Mouse (Mus musculus) Muller cell, postnatal 12 days (primary cell): ENCODE data around the gene Tnks1bp1.

Experiments
- DNase-seq: peaks from one replicate; pipeline ENCODE4 v3.0.0-alpha.2; 2015; ENCODE audit errors: inconsistent ontology term

Gene Tnks1bp1

DNA sequence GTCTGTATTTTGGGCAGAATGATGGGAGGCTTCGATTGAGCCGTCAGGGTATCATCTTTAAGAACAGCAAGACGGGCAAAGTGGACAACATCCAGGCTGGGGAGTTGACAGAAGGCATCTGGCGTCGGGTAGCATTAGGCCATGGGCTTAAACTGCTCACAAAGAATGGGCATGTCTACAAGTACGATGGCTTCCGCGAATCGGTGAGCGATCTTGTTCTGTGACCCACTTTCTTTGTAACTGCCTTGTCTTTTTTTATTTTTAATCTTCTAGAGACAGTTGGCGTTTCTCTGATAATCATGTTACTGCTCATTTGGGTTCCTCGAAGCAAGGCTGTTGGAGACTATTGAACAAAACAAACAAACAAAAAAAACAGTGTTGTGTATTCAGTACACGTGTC, 9.5 kb upstream of the Tnks1bp1 start:
- DNase-seq = no peak

DNA sequence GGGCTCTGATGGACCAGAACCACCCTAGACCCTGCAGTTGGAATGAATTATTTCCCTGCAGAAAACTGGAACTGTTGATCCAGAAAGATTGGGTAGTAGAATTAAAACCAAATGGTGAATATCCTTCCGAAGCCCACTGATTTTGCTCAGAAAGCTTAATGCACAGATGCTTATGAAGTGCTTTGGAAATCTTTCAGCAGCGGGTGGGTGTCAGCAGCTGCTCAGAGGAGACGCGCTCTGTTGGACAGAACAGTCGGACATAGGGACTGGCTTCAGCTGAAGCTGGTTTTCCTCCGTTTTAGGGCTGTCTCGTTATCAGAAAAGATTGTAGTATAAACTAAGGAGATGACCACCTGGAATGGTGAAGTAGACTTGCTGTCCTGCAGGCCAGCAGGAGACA, 4.2 kb upstream of the Tnks1bp1 start:
- DNase-seq = no peak

DNA sequence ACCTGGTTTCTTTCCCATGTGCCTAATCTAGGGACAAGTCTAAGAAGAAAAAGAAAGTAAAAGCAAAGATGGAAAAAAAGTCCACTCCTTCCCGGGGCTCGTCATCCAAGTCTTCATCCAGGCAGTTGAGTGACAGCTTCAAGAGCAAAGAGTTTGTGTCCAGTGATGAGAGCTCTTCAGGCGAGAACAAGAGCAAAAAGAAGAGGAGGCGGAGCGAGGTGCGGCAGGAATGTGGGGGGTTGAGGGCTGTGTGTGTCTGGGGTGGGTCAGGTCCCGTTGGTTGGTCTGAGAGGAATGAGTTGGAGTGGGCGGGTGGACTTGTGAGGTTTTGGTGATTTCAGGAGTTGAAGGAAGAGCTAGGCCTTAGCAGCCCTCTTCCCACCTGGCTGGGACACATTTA, 1.6 kb upstream of the Tnks1bp1 start:
- DNase-seq = no peak

DNA sequence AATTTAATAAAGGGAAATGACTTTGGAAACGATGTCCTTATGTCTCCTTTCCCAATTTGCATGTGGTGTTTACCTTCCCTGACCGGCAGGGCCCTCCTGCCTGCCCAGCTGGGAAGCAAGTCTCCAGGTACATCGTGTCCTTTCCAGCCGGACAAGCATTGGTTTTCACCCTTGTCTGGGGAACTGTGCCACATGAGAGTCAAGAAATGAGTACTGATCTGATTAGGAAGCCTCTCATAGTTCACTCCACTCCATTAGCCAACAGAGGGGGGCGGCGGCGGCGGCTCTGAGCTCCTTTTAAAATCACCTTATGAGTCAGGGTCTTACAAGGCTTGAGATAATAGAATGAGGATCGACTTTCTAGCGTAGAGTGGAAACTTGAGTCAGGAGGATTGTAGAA, 741 bp upstream of the Tnks1bp1 start:
- no peak for DNase-seq

DNA sequence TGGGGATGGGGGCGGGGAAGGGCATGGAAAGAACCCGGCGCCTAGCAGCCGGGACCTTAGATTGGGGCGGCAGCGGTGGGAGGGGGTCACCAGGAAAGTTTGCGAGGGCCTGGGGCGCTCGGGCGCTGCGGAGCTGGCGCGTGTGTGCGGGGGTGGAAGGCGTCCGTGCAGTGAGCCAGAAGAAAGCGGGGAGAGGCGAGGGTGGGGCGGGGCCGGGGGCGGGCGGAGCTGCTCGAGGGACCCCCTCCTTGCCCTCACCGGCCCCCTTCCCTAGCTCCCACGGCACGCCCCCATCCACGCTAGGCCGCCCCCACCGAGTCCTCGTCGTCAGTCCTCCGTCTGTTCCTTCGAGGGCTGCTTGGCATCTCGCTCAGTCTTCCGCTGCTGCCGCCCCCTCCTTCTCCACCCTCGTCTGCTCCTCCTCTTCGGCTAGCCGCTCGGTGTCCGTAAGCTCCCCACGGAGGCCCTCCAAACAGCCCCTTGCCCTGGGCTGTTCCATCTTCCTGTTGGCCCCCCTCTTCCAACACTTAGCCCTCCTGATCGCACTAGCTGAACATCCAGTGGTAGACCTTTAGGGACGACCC, 438 bp downstream of the Tnks1bp1 start:
- DNase-seq = peak; percentile 80

DNA sequence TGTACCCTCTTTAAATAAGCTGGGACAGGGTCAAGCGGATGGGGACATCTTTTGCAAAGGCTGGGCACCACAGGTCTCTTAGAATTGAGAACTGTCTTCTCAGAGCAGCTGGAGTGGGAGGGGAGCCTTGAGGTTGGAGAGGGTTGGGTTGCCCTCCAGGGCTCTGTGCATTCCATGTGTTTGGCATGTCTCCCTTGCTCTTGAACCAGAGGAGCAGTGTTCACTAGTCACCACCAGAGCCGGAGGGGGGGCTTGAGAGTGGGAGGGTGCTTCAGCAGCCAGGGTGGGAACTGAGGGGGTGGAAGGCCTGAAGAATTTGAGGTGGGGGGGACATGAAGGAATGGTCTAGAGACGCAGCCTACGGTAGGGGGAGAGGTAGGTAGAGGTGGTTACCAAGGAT, 1.5 kb downstream of the Tnks1bp1 start:
- peak; percentile 73 for DNase-seq

DNA sequence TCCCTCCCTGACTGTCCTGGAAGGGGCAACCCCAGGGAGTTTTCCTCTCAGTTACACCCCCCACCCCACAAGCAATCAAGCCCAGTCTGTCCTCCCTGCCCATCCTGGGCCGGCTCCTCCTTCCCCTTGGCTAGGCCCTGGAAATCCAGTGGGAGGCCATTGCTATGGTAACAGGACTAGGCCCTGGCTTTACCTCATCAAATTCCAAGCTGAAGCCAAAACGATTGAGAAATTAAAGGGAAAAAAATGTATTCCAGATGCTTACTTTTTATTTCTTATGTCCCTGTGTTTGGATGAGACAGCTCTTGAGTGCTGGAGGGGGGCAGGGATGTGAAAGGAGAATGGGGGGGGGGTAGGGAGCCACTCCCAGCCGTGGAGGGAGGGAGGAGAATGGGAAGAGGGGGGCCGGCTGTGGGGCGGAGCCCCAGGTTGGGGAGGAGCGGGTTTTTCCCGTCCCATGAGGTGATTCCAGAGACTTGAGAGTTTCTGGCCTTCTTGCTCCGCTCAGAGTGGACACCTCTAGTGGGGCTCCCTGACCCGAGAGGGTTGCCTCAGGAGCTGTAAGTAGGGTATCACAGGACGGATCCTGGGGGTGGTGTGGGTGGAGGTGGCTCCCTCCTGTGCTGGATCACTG, 2.3 kb downstream of the Tnks1bp1 start:
- DNase-seq = peak; percentile 94

DNA sequence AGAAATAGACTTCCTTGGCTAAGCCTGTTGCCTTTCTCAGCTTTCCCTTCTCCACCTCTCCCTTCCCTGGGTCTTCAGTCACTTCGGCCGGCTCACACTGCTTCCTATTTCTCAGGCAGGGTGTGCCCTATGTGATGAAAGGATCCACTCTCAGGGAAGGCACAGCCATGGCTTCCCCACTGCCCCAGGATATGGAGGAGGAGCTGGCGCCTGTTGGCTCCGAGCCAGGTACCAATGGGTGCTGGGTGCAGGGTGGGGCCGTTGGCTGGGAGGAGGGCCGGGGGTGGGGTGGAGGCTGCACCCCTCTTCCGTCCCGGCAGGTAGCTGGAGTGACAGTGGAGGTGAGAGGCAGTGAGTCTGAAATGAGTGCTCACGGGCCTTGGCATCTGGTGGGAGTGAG, 2.9 kb downstream of the Tnks1bp1 start:
- DNase-seq = no peak

DNA sequence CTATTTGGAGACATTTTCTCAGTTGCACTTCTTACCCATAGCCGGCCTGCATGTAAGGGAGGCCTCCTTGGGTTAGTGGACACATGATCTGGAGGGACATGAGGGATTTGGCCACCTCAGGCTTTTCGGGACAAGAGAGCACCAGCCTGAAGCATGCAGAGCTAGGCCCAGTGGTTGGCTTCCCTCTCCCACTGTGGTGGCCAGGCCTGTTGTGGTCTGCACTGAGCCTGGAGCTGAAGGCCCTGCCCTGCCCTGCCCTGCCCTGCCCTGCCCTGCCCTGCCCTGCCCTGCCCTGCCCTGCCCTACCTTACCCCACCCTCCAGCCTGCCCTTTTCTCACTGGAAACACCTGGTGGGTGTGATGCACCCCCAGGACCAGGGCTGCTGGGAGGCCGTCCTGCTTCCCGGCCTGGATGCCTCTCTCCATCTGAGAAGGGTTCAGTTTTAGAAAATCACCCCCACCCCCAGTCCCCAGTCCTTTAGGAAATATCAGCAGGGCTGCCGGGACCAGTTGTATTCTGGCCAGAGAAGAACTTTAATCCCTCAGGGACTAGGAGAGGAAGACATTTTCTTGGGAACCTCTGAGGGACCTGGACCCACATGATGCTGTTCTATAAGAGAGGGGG, 5.5 kb downstream of the Tnks1bp1 start:
- DNase-seq = no peak

DNA sequence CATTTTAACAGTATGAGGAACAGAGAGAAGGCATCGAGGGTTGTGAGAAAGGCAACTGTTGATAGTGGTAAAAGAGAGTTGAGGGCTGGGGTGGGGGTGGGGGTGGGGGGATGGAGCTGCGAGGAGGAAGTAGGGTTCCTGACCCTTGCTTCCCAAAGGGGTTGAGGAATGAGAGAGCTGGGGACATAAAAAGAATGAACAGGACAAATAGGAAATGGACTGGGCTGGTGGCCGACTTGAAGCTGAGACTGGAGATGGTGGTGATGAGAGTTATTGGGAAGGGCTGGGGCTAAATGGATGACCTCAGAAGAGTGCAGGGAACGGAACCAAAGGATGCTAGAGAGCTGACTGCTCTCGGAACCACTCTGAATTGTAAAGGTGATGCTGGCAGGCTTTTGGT, 8.9 kb downstream of the Tnks1bp1 start:
- DNase-seq = no peak

DNA sequence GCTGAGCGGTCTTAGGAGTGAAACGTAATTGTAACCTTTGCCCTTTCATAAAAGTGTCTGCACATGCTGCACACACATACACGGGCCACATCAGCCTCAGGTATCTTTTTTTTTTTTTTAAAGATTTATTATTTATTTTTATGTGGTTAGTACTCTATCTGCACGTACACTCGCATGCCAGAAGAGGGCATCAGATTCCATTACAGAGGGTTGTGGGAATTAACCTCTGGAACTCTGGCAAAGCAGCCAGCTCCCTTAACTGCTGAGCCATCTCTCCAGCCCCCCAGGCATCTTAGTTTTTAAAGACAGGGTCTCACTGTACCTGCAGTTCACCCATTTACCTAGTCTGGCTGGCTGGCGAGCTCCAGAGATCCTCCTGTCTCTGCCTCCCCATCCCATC, 11.9 kb downstream of the Tnks1bp1 start:
- DNase-seq = no peak

DNA sequence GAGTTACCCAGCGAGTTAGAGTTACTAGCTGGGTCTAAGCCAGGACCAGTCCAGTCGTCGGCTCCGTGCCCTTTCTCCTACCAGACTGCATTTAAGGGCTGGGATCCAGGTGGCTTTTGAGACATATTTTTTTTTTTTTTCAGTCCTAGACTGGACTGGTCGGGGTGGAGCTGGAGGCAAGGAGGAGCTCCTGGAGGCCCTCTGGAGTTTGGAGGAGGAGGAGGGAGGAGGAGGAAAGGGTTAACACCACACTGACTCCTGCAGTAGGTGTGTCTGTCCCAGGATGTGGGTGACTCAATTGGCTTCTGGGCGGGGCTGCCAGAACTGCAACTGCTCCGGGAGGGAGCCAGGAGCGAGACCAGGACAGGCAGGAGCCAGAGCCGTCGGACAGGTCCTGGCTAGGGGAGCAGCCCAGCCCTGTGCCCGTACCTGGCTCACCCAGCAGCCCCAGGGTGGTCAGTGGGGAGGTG, 12.8 kb downstream of the Tnks1bp1 start:
- DNase-seq = peak; percentile 68

DNA sequence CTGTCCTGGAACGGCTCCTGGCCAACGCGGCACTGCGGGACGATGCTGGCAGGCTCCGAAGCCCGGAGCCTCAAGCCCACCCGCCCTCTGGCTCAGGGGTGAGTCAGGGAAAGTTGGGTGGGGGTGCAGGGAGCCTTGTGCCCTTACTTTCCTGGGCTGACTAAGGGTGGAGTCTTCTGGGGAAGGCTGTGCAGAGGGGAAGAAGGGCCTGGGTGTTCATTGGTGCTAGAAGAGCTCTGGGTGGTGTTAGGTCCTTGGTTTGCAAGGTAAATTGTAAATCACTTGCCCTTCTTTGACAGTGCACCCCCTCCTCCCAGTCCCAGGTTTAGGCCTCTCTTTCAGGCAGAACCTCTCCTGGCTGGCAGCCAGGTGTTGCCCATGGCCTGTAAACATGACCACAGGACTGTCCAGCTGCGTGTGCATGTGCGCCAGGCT, 13.3 kb downstream of the Tnks1bp1 start:
- peak; percentile 42 for DNase-seq

DNA sequence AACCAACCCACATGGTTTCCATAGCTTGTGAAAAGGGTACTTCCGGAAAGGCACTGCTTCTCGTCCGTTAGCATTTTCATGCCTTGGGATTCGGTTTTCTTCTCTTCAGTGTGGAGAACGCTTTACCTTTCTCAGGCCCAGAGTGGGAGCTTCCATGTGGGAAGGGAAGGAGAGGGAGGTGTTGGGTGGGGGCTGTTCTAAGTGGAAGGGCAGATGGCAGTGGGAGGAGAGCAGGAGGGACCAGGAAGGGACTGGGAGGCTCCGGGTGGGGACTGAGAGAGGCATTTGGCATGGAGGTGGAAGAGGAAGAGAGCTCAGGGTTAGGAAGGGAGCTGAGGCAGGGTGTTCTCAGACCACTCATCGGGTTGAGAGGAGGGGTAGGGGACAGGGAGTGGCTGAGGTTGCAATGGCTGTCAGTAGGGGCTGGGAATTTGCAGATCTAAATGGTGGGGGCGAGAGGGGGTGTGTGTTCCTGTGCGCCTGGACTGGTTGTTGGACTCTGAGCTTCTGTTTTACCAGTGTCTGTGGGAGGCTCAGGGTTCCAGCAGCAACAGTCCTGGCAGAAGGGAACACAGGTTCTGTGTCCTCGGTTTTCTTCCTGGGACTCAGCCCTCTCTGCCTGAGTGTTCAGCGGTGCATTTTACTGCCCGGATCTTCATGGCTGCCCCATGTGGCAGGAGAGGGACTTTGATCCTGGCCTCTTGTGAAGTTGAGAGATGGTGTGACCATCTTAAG, 17.5 kb downstream of the Tnks1bp1 start:
- no peak for DNase-seq

DNA sequence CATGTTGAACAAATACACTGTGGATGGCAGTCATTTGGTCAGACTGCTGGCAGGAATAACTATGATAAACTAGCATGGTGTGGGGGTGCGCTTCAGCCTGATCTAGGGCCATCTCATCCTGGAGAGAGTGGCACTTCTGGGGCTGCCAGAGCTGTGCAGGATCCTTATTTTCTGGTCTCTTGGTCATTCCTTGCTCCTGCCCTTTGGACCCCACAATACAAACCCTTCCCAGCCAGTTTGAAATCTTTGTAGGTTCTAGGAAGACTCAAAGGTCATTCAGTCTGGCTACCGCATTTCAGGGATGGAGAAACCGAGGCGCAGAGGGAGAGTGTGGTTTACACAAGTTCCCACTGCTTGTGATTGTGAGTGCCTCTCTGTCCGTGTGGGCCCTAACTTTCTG, 19.1 kb downstream of the Tnks1bp1 start:
- DNase-seq = no peak

DNA sequence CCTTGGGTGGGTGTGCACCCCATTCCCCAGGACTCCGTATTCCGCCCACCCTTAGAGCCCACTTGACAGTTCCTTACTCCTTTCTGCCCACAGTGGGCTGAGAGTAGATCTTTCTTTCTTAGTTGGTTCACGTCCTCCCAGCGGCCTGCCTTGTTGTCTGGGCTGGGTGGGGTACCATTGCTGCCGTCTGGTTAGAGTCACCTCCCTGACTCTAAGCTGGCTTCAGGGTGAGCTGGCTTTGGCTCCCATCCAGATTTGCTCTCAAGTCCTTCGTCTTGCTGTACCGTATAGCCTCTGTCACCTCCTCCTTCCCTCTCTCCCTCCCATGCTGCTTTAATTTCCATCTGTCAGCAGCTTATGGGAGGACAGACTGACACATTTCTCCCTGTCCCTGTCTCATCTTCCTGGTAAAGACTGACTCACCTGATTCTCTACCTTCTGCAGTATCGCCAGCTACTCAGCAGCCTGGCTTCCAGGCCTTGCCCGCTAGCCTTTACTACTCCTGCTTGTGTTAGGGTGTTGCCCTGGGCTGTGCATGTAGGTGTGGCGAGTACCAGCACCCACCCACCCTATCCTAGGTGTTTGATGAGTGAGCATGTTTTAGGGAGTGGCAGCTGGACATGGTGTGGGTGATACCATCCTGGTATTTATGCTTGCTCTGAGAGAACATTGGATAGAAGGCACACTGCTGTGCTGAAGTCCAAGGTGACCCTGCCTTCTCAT, 20.2 kb downstream of the Tnks1bp1 start:
- no peak for DNase-seq

DNA sequence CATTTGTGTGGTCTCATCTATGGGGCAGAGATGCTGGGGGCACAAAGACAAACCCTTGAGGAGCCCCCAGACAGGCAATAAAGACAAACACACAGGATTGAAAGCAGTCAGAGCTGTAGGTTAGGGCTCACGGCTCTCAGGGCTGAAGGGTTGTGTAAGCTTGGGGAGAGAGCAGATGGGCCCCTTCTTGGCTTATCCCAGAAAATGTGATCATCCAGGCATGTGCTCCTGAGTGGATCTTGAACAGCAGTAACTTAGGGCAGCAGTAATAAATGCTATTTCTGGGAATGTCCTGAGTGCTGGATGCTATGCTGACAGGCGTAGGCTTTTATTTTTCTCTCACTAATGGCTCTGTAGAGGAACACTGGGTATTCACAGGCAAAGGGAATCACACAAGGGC, 20.8 kb downstream of the Tnks1bp1 start:
- no peak for DNase-seq

DNA sequence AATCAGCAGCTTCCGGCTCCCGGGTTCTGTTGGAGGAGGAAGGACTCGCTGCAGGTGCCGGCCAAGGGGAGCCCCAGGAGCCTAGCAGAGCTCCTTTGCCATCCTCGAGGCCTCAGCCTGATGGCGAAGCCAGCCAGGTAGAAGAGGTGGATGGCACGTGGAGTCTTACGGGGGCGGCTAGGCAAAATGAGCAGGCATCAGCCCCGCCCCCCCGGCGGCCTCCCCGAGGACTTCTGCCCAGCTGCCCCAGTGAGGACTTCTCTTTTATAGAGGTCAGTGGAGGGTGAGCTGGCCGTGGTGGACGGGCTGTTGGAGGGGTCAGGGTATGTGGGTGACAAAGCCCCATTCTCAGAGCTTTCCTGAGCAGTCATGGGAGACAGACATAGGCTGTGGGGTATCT, 22.3 kb downstream of the Tnks1bp1 start:
- no peak for DNase-seq

DNA sequence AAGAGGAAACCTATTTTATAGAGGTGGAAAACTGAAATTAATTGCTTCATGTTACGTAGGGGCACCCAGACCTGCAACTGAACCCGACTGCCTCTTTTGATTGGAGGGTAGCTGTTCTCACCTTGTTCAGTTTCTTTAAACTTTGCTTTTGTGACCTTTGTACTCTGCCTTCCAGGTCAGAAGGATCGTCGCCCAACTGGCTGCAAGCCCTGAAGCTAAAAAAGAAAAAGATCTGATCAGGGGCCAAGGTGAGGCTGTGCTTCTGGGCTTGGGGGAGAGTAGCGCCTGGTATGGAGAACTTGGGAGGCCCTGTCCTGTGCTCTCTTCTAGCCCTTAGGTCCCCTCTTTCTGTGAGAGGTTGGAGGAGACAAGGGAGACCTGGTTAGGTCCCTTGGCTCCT, 24.1 kb downstream of the Tnks1bp1 start:
- no peak for DNase-seq

DNA sequence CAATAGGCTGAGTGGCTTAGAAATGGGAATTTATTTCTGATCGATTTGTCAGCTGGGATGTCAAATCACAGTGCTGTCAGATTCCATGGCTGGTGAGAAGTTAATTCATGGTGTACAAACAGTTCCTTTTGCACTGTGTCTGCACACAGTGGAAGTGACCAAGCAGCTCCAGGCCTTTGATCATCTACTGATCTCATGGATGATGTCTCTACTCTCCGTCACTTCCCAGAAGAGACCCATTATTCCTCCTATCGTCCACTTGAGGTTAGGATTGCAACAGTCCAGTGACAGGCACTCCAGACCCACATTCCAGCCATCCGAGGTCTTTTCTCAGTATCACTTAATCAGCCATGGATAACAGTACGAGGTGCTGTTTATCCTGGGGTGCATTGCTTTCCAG, 25.9 kb downstream of the Tnks1bp1 start:
- DNase-seq = no peak

DNA sequence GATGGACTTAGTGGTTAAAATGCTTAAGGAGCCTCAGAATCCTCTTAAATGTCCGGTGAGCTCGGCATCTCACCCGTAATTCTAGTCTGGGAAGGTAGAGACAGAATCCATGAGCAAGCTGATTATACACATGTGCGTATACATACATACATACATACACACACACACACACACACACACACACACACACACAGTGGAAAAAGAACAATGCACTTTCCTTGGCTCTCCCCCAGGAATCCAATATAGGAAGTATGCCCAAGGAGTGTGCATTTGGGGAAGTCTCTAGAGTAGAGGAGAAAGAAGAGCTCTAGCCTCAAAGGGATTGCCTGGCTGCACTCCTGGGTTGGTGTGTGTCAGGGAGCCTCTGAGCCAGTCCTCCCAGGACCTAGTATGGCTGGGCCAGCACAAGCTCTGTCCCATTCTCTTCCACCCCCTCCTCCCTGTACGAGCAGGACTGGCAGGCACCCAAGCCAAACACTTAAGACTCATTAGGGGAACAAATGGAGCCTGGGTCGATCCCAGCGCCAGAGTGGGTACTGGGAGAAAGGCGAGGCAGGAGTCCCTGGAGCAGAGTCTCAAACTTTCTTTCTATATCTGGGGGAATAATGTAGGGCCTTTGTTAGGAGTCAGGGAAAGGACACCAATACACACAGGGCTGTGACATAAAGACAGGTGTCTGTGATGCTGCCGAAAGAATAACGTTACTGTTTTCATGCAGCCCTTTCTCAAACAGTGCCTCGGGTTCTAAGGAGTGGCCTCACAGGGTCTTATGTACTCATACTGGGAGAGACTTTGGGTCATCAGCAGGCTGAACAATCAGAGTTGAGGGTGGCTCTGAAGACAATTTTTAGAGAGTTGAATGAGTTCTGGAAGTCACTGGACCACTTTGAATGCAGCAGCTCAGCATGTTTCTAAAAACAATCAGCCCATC, 41.2 kb downstream of the Tnks1bp1 start:
- DNase-seq = peak; percentile 71
